ENCODE assay signal across 17 mouse cellular contexts in the genomic region with DNA sequence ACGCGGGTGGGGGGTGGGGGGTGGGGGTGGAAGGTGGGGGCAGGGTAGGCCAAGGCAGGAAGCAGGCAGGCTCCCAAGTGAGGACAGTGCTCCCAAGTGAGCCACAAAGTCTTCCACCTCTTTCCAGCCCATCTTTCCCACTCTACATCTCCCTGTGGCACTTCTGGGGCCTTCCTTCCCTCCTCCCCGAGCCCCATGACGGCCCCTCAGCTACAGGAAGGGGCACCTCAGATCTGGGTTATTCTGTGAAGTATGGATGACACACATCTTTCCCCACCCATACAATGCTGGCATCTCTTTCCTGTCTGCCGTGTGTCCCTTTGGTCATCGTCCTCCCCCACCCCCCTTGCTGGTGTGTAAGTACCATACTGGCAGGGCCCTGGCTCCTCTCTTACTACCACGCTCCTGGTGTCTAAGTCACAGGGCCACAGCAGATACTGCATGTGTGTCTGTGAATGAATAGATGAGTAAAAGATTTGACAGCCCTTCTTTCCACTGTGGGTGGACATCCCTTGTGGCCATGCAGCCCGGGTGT. TPM values are rescaled to one million over a fixed set of nuclear protein-coding genes. Genes with fewer than 3 reads are reported as not detected.
DNase-seq lines count a peak whose midpoint lies in the region; ATAC-seq and TF ChIP-seq lines count a peak whose summit lies in the region.
"Had no signal": no experiment of that assay in that cellular context is flagged by ENCODE, and none has a peak within 500 bp of the region (broad histone marks: within the 10 kb centered on the region; RNA-seq: fewer than 3 reads in every experiment).

No protein-coding gene starts in this region.

- peak overlapping the region; percentile 29; the same call in 1 of the 2 replicates for H3K4me2 ChIP-seq in heart, embryonic 12.5 days
- 0 out of 2 replicates have a peak overlapping the region, but pooled peaks have one; percentile 28 for H3K4me2 ChIP-seq in lung, embryonic 14.5 days
- peak overlapping the region; percentile 37; the same call in 1 of the 2 replicates for H3K4me2 ChIP-seq in intestine, embryonic 15.5 days (replicated peaks)
- H3K4me2 ChIP-seq: heart, embryonic 11.5 days; neural tube, embryonic 15.5 days had no signal

- H3K27me3 ChIP-seq in heart, embryonic 12.5 days (replicated peaks) = no peaks in the 10 kb centered on the region
- no peaks in the 10 kb centered on the region for H3K27me3 ChIP-seq in lung, embryonic 14.5 days (ENCODE audit: insufficient read depth, low read length)
- H3K27me3 ChIP-seq in intestine, embryonic 15.5 days (replicated peaks) = no peaks in the 10 kb centered on the region
- H3K27me3 ChIP-seq: neural tube, embryonic 15.5 days had no signal

- no peak overlapping the region for H3K9ac ChIP-seq in heart, embryonic 12.5 days
- no peak overlapping the region for H3K9ac ChIP-seq in lung, embryonic 14.5 days
- H3K9ac ChIP-seq in intestine, embryonic 15.5 days = no peak overlapping the region
- H3K9ac ChIP-seq: neural tube, embryonic 15.5 days had no signal

- 60% methylated on average over 8 of the region's 8 CpGs for WGBS in heart, embryonic 12.5 days
- 64% methylated on average over 8 of the region's 8 CpGs for WGBS in lung, embryonic 14.5 days
- WGBS in lung, adult 2 months = 36% methylated on average over 8 of the region's 8 CpGs
- 69% methylated on average over 8 of the region's 8 CpGs for WGBS in intestine, embryonic 15.5 days

- TF ChIP-seq CTCF in lung, embryonic 14.5 days (IDR thresholded peaks at IDR 0.05; ENCODE audit: low read depth) = no peak
- TF ChIP-seq CTCF in lung, adult 2 months (IDR thresholded peaks at IDR 0.05; ENCODE audit: insufficient read depth, low read length) = no peak

- peaks cover 8% of the 10 kb centered on the region; the same call in 1 of the 2 replicates for H3K4me1 ChIP-seq in heart, embryonic 12.5 days (replicated peaks)
- no peaks in the 10 kb centered on the region for H3K4me1 ChIP-seq in lung, embryonic 14.5 days (ENCODE audit: insufficient read depth)
- peaks cover 7% of the 10 kb centered on the region for H3K4me1 ChIP-seq in lung, adult 2 months (ENCODE audit: control insufficient read depth, insufficient read depth, low read length)
- H3K4me1 ChIP-seq in intestine, embryonic 15.5 days (replicated peaks) = peaks cover 2% of the 10 kb centered on the region; the same call in 1 of the 2 replicates
- H3K4me1 ChIP-seq: embryonic facial prominence, embryonic 10.5 days; neural tube, embryonic 15.5 days had no signal

- H3K27ac ChIP-seq in heart, embryonic 12.5 days (ENCODE audit: poor library complexity, severe bottlenecking) = no peak overlapping the region
- H3K27ac ChIP-seq in lung, embryonic 14.5 days (ENCODE audit: low read depth) = peak overlapping the region; percentile 55; the same call in 1 of the 2 replicates
- peak overlapping the region; percentile 60; the same call in 1 of the 2 replicates for H3K27ac ChIP-seq in intestine, embryonic 15.5 days
- H3K27ac ChIP-seq: embryonic facial prominence, embryonic 10.5 days; neural tube, embryonic 15.5 days had no signal

- no peak for ATAC-seq in heart, embryonic 12.5 days (ENCODE audit: insufficient number of reproducible peaks, low FRiP score)
- no peak for ATAC-seq in lung, embryonic 14.5 days (ENCODE audit: insufficient read depth)
- ATAC-seq in intestine, embryonic 15.5 days = no peak
- ATAC-seq: activated CD4-positive, CD25-positive, alpha-beta regulatory T cell, adult 4 months had no signal

- DNase-seq in heart, adult 18-20 months = no peak
- no peak for DNase-seq in lung, embryonic 14.5 days
- no peak for DNase-seq in lung, adult 2 months
- DNase-seq in CD4-positive helper T cell, adult 2 months (ENCODE audit: low read depth, low spot score) = peak; percentile 35
- no peak for DNase-seq in adrenal gland, postnatal 4 days (ENCODE audit: low spot score in 2 of 2)
- DNase-seq in c-Kit-positive CD71-positive TER-119-positive erythroid progenitor cells, embryonic 14.5 days (ENCODE audit: low spot score) = no peak
- DNase-seq: cerebellum, postnatal 14 days; left cerebral cortex, postnatal 4 days; lung, postnatal 36 days; right cerebral cortex, adult 18-20 months had no signal

- no peak overlapping the region for H3K4me3 ChIP-seq in heart, embryonic 12.5 days
- H3K4me3 ChIP-seq in lung, embryonic 14.5 days (ENCODE audit: low read depth, low read length) = no peak overlapping the region
- no peak overlapping the region for H3K4me3 ChIP-seq in lung, adult 2 months (replicated peaks; ENCODE audit: extremely low read depth, low read depth, low read length)
- H3K4me3 ChIP-seq in intestine, embryonic 15.5 days (replicated peaks) = no peak overlapping the region
- H3K4me3 ChIP-seq: embryonic facial prominence, embryonic 10.5 days; layer of hippocampus, adult 2 months; neural tube, embryonic 15.5 days had no signal

- TF ChIP-seq POLR2A in lung, adult 2 months (IDR thresholded peaks at IDR 0.05; ENCODE audit: borderline replicate concordance, extremely low read depth, low read depth, low read length) = no peak

- H3K36me3 ChIP-seq in heart, embryonic 12.5 days = no peaks in the 10 kb centered on the region
- H3K36me3 ChIP-seq in lung, embryonic 14.5 days (ENCODE audit: insufficient read depth) = no peaks in the 10 kb centered on the region
- H3K36me3 ChIP-seq in intestine, embryonic 15.5 days = no peaks in the 10 kb centered on the region
- H3K36me3 ChIP-seq: embryonic facial prominence, embryonic 10.5 days; neural tube, embryonic 15.5 days had no signal

- 0 out of 2 replicates have a peak, but pooled peaks cover 2% of the 10 kb centered on the region for H3K9me3 ChIP-seq in heart, embryonic 12.5 days (replicated peaks)
- no peaks in the 10 kb centered on the region for H3K9me3 ChIP-seq in lung, embryonic 14.5 days (ENCODE audit: low read depth, low read length)
- H3K9me3 ChIP-seq in intestine, embryonic 15.5 days = no peaks in the 10 kb centered on the region
- H3K9me3 ChIP-seq: embryonic facial prominence, embryonic 10.5 days; neural tube, embryonic 15.5 days had no signal

RNA-seq across cellular contexts. Expression of a gene that starts 6.7 kb away (rescaled TPM):
- not detected in 2 replicates for polyA plus RNA-seq in heart, embryonic 12.5 days (2016; fragmentation: Nextera tagmentation; extraction: Ambion mirVana)
- 1 to 10 TPM in 1 of 2 experiments, under 1 TPM in 1; 0.42 to 1.1 TPM for total RNA-seq in heart, adult 18-20 months (2021)
- polyA plus RNA-seq in lung, embryonic 14.5 days (2014; fragmentation: Nextera tagmentation; extraction: Ambion mirVana) = not detected in 2 replicates
- 2.6 and 3.5 TPM in 2 replicates for polyA plus RNA-seq in lung, adult 2 months (2012; rRNA removed)
- polyA plus RNA-seq in intestine, embryonic 15.5 days (2015; fragmentation: Nextera tagmentation; extraction: Ambion mirVana) = 0.70 and 0.88 TPM in 2 replicates
- total RNA-seq in adrenal gland, postnatal 4 days (2021) = under 1 TPM; 0.48 to 0.68 TPM
- total RNA-seq: layer of hippocampus, adult 2 months; left cerebral cortex, postnatal 4 days had no signal
- polyA plus RNA-seq: embryonic facial prominence, embryonic 10.5 days had no signal

RNA-seq across cellular contexts. Expression of a gene that starts 38.9 kb away (rescaled TPM):
- polyA plus RNA-seq in heart, embryonic 12.5 days (2016; fragmentation: Nextera tagmentation; extraction: Ambion mirVana) = 33.3 and 35.1 TPM in 2 replicates
- total RNA-seq in heart, adult 18-20 months (2021) = 10 to 100 TPM; 37.6 to 39.0 TPM
- 32.3 and 32.6 TPM in 2 replicates for polyA plus RNA-seq in lung, embryonic 14.5 days (2014; fragmentation: Nextera tagmentation; extraction: Ambion mirVana)
- polyA plus RNA-seq in lung, adult 2 months (2012; rRNA removed) = 3.4 TPM in 2 replicates
- 51.4 and 53.9 TPM in 2 replicates for polyA plus RNA-seq in intestine, embryonic 15.5 days (2015; fragmentation: Nextera tagmentation; extraction: Ambion mirVana)
- total RNA-seq in adrenal gland, postnatal 4 days (2021) = 10 to 100 TPM; 95.2 to 96.0 TPM

RNA-seq across cellular contexts. Expression of a gene that starts 41.7 kb away (rescaled TPM):
- 7.3 and 8.3 TPM in 2 replicates for polyA plus RNA-seq in heart, embryonic 12.5 days (2016; fragmentation: Nextera tagmentation; extraction: Ambion mirVana)
- total RNA-seq in heart, adult 18-20 months (2021) = 1 to 10 TPM; 7.5 to 7.7 TPM
- 4.0 and 4.2 TPM in 2 replicates for polyA plus RNA-seq in lung, embryonic 14.5 days (2014; fragmentation: Nextera tagmentation; extraction: Ambion mirVana)
- 1.4 and 2.3 TPM in 2 replicates for polyA plus RNA-seq in lung, adult 2 months (2012; rRNA removed)
- polyA plus RNA-seq in intestine, embryonic 15.5 days (2015; fragmentation: Nextera tagmentation; extraction: Ambion mirVana) = 5.3 and 6.2 TPM in 2 replicates
- 10 to 100 TPM; 12.9 to 13.2 TPM for total RNA-seq in adrenal gland, postnatal 4 days (2021)
